Comparison of ENCODE assay signal across 8 mouse cellular contexts in the genomic region with DNA sequence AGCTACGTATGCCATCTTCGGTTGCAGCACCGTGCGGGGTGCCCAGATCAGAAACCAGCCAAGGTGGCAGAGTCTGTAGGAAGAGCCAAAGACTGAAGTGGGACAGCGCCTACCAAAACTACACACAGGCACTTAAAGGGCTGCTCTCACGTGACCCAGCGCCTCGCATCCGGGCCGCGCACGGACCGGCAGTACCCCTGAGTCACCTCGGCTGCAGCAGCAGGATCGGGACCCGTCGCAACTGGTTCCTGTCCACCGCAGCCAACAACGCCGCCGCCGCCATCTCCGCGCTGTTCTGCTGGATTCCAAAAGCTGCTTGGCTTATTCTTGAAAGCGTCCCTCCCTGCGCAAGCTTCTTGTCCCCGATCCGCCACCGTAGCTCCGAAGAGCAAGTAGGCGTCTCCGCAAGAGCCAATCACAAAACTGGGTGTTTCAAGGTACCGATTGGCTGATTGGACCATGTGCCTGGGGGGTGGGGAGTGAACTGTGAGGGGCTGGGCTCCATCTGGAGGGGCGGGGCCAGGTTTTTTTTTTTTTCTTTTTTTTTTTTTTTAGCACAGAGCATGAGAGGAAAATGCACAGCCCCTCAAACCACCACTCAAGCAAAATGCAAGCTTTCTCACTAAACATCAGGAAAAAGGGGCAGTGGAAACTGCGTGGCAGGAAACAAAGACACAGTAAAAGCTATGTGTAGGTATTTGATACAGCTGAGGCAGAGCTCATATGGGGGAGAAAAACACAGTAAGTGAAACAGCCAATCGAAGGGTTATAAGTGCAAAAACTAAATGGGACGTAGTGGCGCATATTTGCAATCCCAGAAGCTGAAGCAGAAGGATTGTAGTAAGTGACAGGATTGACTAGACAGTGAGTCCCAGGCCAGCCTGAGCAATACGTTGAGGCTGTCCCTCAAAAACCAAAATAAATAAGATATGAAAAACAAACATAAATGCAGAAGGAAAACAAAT. TPM values are rescaled to one million over a fixed set of nuclear protein-coding genes. Genes with fewer than 3 reads are reported as not detected.
DNase-seq lines count a peak whose midpoint lies in the region; ATAC-seq lines count a peak whose summit lies in the region.

A gene (minus strand): TSS at position 404 of the 965 bp plus-strand sequence.

- H3K9me3 ChIP-seq in heart, embryonic 13.5 days, result no peaks in the 10 kb centered on the region
- H3K9me3 ChIP-seq in liver, embryonic 12.5 days (replicated peaks), result no peaks in the 10 kb centered on the region
- H3K9me3 ChIP-seq in stomach, embryonic 15.5 days, result no peaks in the 10 kb centered on the region

- H3K27ac ChIP-seq in brown adipose tissue, adult 24 weeks (replicated peaks; ENCODE audit: low read depth, low read length), result peak within 1 kb of the TSS; percentile 88
- H3K27ac ChIP-seq in heart, embryonic 13.5 days (replicated peaks), result peak within 1 kb of the TSS; percentile 94
- H3K27ac ChIP-seq in liver, embryonic 12.5 days, result peak within 1 kb of the TSS; percentile 75
- peak within 1 kb of the TSS; percentile 85 for H3K27ac ChIP-seq in stomach, embryonic 15.5 days

- peak within 1 kb of the TSS; percentile 80 for H3K4me2 ChIP-seq in heart, embryonic 13.5 days
- peak within 1 kb of the TSS; percentile 87 for H3K4me2 ChIP-seq in liver, embryonic 12.5 days
- peak within 1 kb of the TSS; percentile 64 for H3K4me2 ChIP-seq in stomach, embryonic 15.5 days

- H3K27me3 ChIP-seq in heart, embryonic 13.5 days (replicated peaks), result no peaks in the 10 kb centered on the region
- H3K27me3 ChIP-seq in liver, embryonic 12.5 days (replicated peaks), result no peaks in the 10 kb centered on the region
- no peaks in the 10 kb centered on the region for H3K27me3 ChIP-seq in stomach, embryonic 15.5 days (replicated peaks)

- no peaks in the 10 kb centered on the region for H3K36me3 ChIP-seq in heart, embryonic 13.5 days
- H3K36me3 ChIP-seq in liver, embryonic 12.5 days, result no peaks in the 10 kb centered on the region
- no peaks in the 10 kb centered on the region for H3K36me3 ChIP-seq in stomach, embryonic 15.5 days

- H3K4me3 ChIP-seq in brown adipose tissue, adult 24 weeks (ENCODE audit: insufficient read depth, low read depth, low read length), result peak within 1 kb of the TSS; percentile 95
- peak within 1 kb of the TSS; percentile 84 for H3K4me3 ChIP-seq in heart, embryonic 13.5 days
- H3K4me3 ChIP-seq in liver, embryonic 12.5 days, result peak within 1 kb of the TSS; percentile 78
- H3K4me3 ChIP-seq in stomach, embryonic 15.5 days (replicated peaks), result peak within 1 kb of the TSS; percentile 71

- ATAC-seq in heart, embryonic 13.5 days (ENCODE audit: extremely low read depth, insufficient number of reproducible peaks, low FRiP score, low TSS enrichment), result peak; percentile 95
- ATAC-seq in liver, embryonic 12.5 days, result peak; percentile 98
- peak; percentile 99 for ATAC-seq in stomach, embryonic 15.5 days (ENCODE audit: insufficient read depth, low FRiP score, low read depth)

- H3K9ac ChIP-seq in heart, embryonic 13.5 days, result peak within 1 kb of the TSS; percentile 89
- peak within 1 kb of the TSS; percentile 74 for H3K9ac ChIP-seq in liver, embryonic 12.5 days
- H3K9ac ChIP-seq in stomach, embryonic 15.5 days, result peak within 1 kb of the TSS; percentile 37

- DNase-seq in CD4-positive, CD25-positive, alpha-beta regulatory T cell, adult 2 months (ENCODE audit: low read depth, low spot score), result peak; percentile 96
- peak; percentile 88 for DNase-seq in fat pad, adult 2 months (ENCODE audit: extremely low read depth, low read depth, low spot score)
- peak; percentile 96 for DNase-seq in kidney, postnatal 10 days
- peak; percentile 89 to 93 for DNase-seq in natural killer cell, adult 2 months (ENCODE audit: low spot score in 2 of 2)

- WGBS in heart, embryonic 13.5 days, result 5% methylated on average over 39 of the region's 39 CpGs
- 4% methylated on average over 39 of the region's 39 CpGs for WGBS in liver, embryonic 12.5 days (ENCODE audit: insufficient replicate concordance)
- 2% methylated on average over 39 of the region's 39 CpGs for WGBS in stomach, embryonic 15.5 days

- no peaks in the 10 kb centered on the region for H3K4me1 ChIP-seq in brown adipose tissue, adult 24 weeks (ENCODE audit: control insufficient read depth, insufficient read depth, insufficient read length, low read length)
- peaks cover 25% of the 10 kb centered on the region for H3K4me1 ChIP-seq in heart, embryonic 13.5 days
- peaks cover 11% of the 10 kb centered on the region for H3K4me1 ChIP-seq in liver, embryonic 12.5 days
- H3K4me1 ChIP-seq in stomach, embryonic 15.5 days, result no peaks in the 10 kb centered on the region

RNA-seq across cellular contexts. Expression of the gene that starts here (rescaled TPM):
- polyA plus RNA-seq in brown adipose tissue, adult 24 weeks (2012; ENCODE audit: insufficient read depth, insufficient read length, missing spikeins), result 235 and 302 TPM in 2 replicates
- polyA plus RNA-seq in heart, embryonic 13.5 days (2015; fragmentation: Nextera tagmentation; extraction: Ambion mirVana), result 47.5 and 53.0 TPM in 2 replicates
- polyA plus RNA-seq in liver, embryonic 12.5 days (2016; fragmentation: Nextera tagmentation; extraction: Ambion mirVana), result 15.3 and 18.2 TPM in 2 replicates
- 32.6 and 35.8 TPM in 2 replicates for polyA plus RNA-seq in stomach, embryonic 15.5 days (2015; fragmentation: Nextera tagmentation; extraction: Ambion mirVana)

Comparison
In these comparisons a context has a peak if more than half of its experiments do, and no peak if none do; other contexts are left out.
1. Peak in every context shown above with its lines: DNase-seq, ATAC-seq, H3K4me3 ChIP-seq and H3K27ac ChIP-seq.
2. H3K9ac ChIP-seq: peak in every context shown above with its lines; median percentile 89 in heart, embryonic 13.5 days; 74 in liver, embryonic 12.5 days; 37 in stomach, embryonic 15.5 days.